Mouse (Mus musculus): Measurements from ENCODE around the gene Smtn.
A peak's percentile ranks its signal among the peaks of the same experiment; 100 is the strongest.

Gene Smtn

DNA sequence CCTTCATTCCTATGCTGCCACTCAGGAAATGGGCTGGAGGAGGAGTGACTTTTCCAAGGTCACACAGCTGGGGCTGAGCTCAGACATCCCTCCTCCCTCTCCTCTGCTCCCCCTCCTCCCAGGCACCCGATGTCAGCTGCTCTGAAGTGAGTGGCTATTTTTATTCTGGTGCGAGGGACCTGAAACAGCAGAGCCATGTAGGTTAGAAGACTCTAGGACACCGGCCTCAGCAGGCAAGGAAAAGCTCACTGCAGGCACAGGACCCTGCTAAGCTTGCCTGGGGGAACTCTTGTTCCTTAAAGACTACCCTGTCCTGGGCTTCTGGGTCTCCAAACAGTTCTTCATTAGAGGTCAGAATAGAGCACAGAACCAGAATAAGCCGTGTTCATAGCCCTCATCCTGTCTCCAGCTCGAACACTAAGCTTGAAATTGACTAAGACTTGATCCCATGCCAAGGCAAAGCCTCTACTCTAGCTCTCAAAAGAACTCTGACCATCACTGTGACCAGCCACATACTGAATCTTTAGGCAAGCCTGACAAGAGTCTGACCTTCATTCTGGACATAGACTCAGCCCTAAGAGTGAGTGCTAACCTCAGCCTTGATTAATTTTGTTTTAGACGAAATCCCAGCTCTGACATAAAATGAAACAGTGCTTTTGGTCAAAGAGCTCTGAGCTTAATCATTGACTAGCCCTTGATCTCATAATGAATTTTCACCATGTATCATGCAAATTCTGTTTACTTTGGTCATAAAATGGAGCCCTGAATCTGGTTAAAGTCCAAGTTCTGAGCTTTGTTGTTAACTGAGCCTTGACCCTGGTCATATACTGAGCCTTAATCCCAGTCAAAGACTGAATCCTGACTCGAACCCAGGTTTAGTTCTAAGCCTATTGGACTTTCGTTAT, 31.0 kb downstream of the Smtn start:
- no peak for DNase-seq (ENCODE audit: low spot score in 2 of 2)

GRCm38 (mm10) chr11:3508226-3508625, 32.2 kb downstream of the Smtn start:
- DNase-seq (ENCODE audit: low spot score in 2 of 2): no peak

GRCm38 (mm10) chr11:3503755-3504693, 36.4 kb downstream of the Smtn start:
- no peak for DNase-seq (ENCODE audit: low spot score in 2 of 2)

DNA sequence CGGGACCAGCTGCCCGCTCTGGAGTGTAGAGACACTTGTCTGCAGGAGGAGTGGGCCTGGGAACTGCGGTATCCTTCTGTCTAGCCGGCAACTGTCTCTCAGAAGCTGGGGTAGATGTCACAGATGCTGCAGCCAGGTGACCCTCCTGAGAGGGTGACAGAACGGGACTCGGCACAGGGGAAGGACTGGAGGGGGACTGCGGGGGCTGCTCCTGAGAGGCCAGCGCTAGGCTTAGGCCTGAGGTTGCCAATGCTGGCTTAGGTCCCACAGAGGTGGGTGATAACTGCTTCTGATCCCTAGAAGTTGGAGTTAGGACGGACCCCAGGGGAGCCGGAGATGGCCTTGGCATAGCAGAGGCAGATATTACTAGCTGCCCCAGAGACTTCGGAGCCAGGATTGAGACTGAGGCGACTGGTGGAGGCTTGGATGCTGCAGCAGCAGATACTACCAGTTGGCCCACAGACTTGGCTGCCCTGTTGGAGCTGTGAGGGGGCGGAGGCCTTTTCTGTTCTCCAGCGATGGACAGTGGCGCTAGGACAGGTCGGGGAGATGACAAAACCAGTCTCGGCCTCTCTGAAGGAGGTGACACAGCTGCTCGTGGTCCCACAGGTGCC, 37.8 kb downstream of the Smtn start:
- no peak for DNase-seq (ENCODE audit: low spot score in 2 of 2)

DNA sequence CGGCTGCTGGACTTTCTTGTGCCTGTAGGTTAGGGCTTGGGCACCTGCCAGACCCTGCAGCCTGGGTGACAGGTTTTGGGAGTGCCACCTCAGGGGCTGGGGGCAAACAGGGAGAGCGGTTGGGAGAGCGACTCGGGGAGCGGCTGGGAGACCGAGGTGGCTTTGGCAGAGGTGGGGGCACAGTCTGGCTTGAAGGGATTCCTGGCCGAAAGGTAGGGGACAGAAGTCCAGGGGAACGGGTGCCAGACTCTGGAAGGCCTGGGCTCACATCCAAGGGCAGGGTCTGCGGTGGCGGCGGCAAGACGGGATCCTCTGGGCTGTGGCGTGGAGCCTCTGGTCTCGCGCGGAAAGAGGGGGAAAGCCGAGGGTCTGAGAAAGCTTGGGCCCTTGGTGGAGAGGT, 38.4 kb downstream of the Smtn start:
- DNase-seq (ENCODE audit: low spot score in 2 of 2): no peak

- no peak for DNase-seq (ENCODE audit: low spot score in 2 of 2)
Observed at GRCm38 (mm10) chr11:3497296-3497695, 43.1 kb downstream of the Smtn start.

DNA sequence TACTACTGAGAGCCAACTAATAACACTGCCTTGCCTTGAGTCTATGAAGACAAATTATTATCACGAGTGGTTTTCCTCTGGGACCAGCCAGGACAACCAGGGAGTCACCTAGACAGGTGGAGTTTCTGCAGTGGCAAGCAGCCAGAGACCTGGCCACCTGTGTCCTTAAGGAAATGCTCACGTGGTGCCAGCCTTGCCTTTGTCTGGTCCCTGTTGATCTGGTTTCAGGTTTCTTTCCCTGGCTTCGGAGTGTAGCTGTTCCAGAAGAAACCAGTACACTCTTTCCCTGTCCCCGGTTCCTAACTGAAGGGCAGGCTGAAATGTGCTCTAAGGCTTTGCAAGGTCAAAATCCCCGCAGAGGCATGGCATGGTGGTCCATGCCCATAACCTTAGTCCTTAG, 43.7 kb downstream of the Smtn start:
- DNase-seq (ENCODE audit: low spot score in 2 of 2): no peak

GRCm38 (mm10) chr11:3495496-3495895, 44.9 kb downstream of the Smtn start:
- no peak for DNase-seq (ENCODE audit: low spot score in 2 of 2)

GRCm38 (mm10) chr11:3494857-3495256, 45.6 kb downstream of the Smtn start:
- DNase-seq (ENCODE audit: low spot score in 2 of 2): peak in 1 of 2 experiments; percentile 67

DNA sequence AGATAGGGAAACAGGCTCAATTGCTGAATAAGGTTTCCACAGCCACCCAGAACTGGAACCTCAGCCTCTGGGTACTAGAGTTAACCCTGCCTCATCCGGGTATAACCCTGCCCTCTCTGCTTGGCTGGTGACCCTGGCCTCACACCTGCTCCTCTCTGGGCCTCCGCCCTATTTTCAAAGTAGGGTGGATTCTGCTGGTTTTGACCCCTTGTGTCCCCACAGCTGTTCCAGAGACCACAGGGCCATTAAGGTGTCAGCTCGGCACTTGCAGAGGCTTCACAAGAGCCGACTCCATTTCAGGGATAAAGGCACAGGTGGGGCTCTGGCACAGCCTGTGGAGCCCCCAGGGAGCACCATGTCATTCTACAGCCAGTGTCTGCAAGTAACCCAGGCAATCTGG, 47.7 kb downstream of the Smtn start:
- DNase-seq (ENCODE audit: low spot score in 2 of 2): no peak

DNA sequence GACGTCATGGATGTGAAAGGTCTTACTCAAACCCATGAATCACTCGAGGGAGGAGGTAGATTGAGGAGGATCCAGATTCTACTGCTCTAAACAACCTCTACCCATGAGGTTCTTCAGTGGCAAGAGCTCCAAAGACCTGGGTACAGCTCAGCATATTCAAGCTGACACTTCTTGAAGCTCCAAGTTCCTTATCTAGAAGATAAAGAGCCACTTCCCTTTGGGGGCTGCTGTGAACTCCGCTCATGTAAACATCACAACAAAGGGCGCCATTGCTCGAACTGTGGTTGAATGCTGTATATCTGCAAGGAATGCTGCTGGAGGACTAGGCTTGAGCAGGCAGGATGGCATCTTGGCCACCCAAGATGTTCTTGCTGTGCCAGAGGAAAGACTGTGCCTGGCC, 51.4 kb downstream of the Smtn start:
- no peak for DNase-seq (ENCODE audit: low spot score in 2 of 2)

- DNase-seq (ENCODE audit: low spot score in 2 of 2): no peak
Observed at GRCm38 (mm10) chr11:3487952-3488570, 52.4 kb downstream of the Smtn start, which contains the start of gene Pla2g3. Pla2g3 (plus strand) TSS chr11:3488284.

DNA sequence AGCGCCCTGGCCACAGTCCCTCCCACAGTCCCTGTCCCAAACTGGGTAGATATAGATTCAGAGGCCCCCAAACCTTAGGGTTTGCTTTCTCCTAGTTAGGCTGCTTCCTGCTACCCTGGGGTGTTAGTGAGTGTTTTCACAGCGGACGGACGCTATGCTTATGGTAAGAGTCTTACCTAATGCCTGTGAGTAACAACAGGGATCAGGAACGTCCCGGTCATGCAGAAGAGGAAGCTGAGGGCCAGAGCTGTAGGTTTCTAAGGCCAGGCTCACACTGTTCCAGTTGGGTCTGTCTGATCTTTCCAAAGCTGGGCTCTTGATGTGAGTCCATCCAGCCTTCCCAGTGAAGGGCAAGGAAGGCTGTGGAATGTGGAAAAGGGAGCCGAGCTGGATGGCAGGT, 54.1 kb downstream of the Smtn start:
- DNase-seq (ENCODE audit: low spot score in 2 of 2): no peak

GRCm38 (mm10) chr11:3483980-3484642, 56.3 kb downstream of the Smtn start:
- no peak for DNase-seq (ENCODE audit: low spot score in 2 of 2)

- DNase-seq (ENCODE audit: low spot score in 2 of 2): no peak
Observed at GRCm38 (mm10) chr11:3475489-3475888, 64.9 kb downstream of the Smtn start.

DNA sequence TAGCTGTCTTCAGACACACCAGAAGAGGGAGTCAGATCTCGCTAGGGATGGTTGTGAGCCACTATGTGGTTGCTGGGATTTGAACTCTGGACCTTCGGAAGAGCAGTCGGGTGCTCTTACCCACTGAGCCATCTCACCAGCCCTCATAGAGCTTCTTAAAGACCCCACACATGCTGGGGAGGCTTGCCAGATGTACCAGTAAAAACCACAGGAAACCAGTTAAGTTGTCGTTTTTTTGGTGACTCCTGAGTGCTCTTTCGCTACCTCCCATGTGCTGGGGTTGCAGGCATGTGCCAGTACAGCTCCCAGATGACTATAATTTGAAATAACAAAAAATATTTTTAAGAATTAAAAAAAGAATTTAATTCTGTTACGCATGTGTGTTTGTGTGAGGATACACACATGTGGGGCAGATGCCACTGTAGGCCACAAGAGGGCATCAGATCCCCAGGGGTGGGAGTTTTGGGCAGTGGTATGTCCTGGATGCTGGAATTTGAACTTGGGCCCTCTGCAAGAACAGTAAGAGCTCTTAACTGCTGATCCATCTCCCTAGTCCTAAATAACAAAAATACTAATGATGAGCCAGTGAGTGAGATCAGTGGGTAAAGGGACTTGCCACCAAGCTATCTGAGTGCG, 65.8 kb downstream of the Smtn start:
- DNase-seq (ENCODE audit: low spot score in 2 of 2): no peak

GRCm38 (mm10) chr11:3472484-3472883, 67.9 kb downstream of the Smtn start:
- DNase-seq (ENCODE audit: low spot score in 2 of 2): peak; percentile 73 to 89

DNA sequence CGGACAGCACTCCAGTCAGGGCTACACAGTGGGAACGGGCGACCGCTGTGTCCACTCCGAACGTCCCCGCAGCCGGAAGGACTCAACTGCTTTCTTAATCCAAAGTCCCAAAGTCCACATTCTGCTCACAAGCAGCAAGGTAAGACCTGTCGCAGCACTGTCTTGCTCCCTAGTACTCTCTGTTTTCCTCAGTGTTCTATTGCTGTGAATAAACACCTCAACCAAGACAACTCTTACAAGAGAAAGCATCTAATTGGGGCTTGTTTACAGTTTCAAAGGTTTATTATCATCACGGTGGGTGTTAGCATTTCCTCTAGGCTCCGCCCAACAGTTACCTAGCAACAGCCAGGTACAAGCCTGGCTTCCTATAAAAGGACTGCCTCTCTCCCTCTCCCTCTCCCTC, 69.0 kb downstream of the Smtn start:
- no peak for DNase-seq (ENCODE audit: low spot score in 2 of 2)
